Mouse (Mus musculus) layer of hippocampus, adult 8-10 months (tissue): ENCODE data around the gene Gm5737. TPM values are rescaled to one million over a fixed set of nuclear protein-coding genes. Genes with fewer than 3 reads are reported as not detected.
A peak's percentile ranks its signal among the peaks of the same experiment; 100 is the strongest.

Source experiments
- DNase-seq, 2 experiments: peaks; one replicate each; pipeline ENCODE4 v3.0.0; 2022; ENCODE audit warnings: low spot score in 2 of 2
- total RNA-seq, 4 experiments: library from RNA; stranded (reverse); gene quantifications; 2 replicates each; pipeline ENCODE4 v1.2.4; 2022

The Gm5737 gene
- under 1 TPM in 1 of 4 experiments, not detected in 3; 0.33 TPM for total RNA-seq

GRCm38 (mm10) chr7:120811834-120812415 is at the start of gene Gm5737:
Gm5737 (plus strand) TSS chr7:120812365.
- no peak for DNase-seq

- DNase-seq = no peak
These were observed 44.8 kb upstream of the Gm5737 start for GRCm38 (mm10) chr7:120767369-120767768.

GRCm38 (mm10) chr7:120771389-120771788 is 40.8 kb upstream of the Gm5737 start:
- DNase-seq = no peak

GRCm38 (mm10) chr7:120778012-120778411 is 34.2 kb upstream of the Gm5737 start:
- no peak for DNase-seq

- DNase-seq = no peak
These were observed 16.6 kb upstream of the Gm5737 start for GRCm38 (mm10) chr7:120795544-120795943.

GRCm38 (mm10) chr7:120796369-120796768 is 15.8 kb upstream of the Gm5737 start:
- DNase-seq = no peak

- DNase-seq = no peak
These were observed 8.9 kb upstream of the Gm5737 start for GRCm38 (mm10) chr7:120803268-120803667.

- DNase-seq = no peak
These were observed 2.5 kb upstream of the Gm5737 start for GRCm38 (mm10) chr7:120809705-120810104.

- DNase-seq = no peak
These were observed 5.4 kb downstream of the Gm5737 start for GRCm38 (mm10) chr7:120817552-120817951.

- DNase-seq = no peak
These were observed 7.2 kb downstream of the Gm5737 start for GRCm38 (mm10) chr7:120819386-120819785.

- peak in 1 of 2 experiments; percentile 63 for DNase-seq
These were observed 11.1 kb downstream of the Gm5737 start for GRCm38 (mm10) chr7:120823248-120823647.

- DNase-seq = no peak
These were observed 12.9 kb downstream of the Gm5737 start for GRCm38 (mm10) chr7:120825097-120825496.

- no peak for DNase-seq
These were observed 14.2 kb downstream of the Gm5737 start for GRCm38 (mm10) chr7:120826408-120826807.

GRCm38 (mm10) chr7:120830431-120831381 is 18.5 kb downstream of the Gm5737 start:
- no peak for DNase-seq

GRCm38 (mm10) chr7:120834426-120834825 is 22.3 kb downstream of the Gm5737 start:
- DNase-seq = no peak

- peak; percentile 53 to 63 for DNase-seq
These were observed 22.8 kb downstream of the Gm5737 start for GRCm38 (mm10) chr7:120834863-120835372.

- DNase-seq = peak; percentile 92 to 99
These were observed 23.5 kb downstream of the Gm5737 start for GRCm38 (mm10) chr7:120835449-120836359.

- no peak for DNase-seq
These were observed 24.2 kb downstream of the Gm5737 start for GRCm38 (mm10) chr7:120836361-120836760.

- no peak for DNase-seq
These were observed 26.4 kb downstream of the Gm5737 start for GRCm38 (mm10) chr7:120838436-120839160.

- DNase-seq = no peak
These were observed 27.6 kb downstream of the Gm5737 start for GRCm38 (mm10) chr7:120839786-120840185.
